Mouse (Mus musculus) kidney, adult 2 months (tissue): ENCODE results near the gene Ppie. TPM values are rescaled to one million over a fixed set of nuclear protein-coding genes. Genes with fewer than 3 reads are reported as not detected.
"Not testable (repeated sequence)": the region's sequence is repeated elsewhere in the genome, so short reads cannot be mapped to it uniquely, and the experiment has no call there.

Experiments
- DNase-seq: peaks from one replicate; pipeline ENCODE4 v3.0.0; 2021
- H3K27ac ChIP-seq: fragments of 200-500 bp; 2 replicates; pipeline ENCODE4 v1.5.1; 2012; ENCODE audit warnings: low read depth, low read length, control low read depth, inconsistent platforms; ENCODE audit not compliant: insufficient read depth
- H3K27me3 ChIP-seq: fragments of 200-500 bp; replicated peaks from 2 replicates; pipeline ENCODE4 v1.6.1; 2012; ENCODE audit warnings: mild to moderate bottlenecking, moderate library complexity, low read length, inconsistent platforms; ENCODE audit not compliant: control insufficient read depth, insufficient read depth
- H3K36me3 ChIP-seq: fragments of 200-500 bp; 2 replicates; pipeline ENCODE4 v1.6.1; 2012; ENCODE audit warnings: mild to moderate bottlenecking, moderate library complexity, low read length, inconsistent platforms; ENCODE audit not compliant: control insufficient read depth, insufficient read depth
- H3K4me1 ChIP-seq: fragments of 200-500 bp; 2 replicates; pipeline ENCODE4 v1.6.1; 2011; ENCODE audit warnings: low read length; ENCODE audit not compliant: control insufficient read depth, insufficient read depth
- H3K4me3 ChIP-seq: fragments of 200-500 bp; 2 replicates; pipeline ENCODE4 v1.5.1; 2011; ENCODE audit warnings: mild to moderate bottlenecking, low read depth, low read length, control low read depth; ENCODE audit not compliant: insufficient read depth
- CTCF ChIP-seq: fragments of 200-500 bp; conservative IDR thresholded peaks from 2 replicates; pipeline ENCODE4 v1.5.1; 2011; ENCODE audit warnings: low read depth, mild to moderate bottlenecking, control low read depth, low read length, moderate library complexity, mixed read lengths; ENCODE audit not compliant: insufficient read depth, insufficient read length
- POLR2A ChIP-seq: fragments of 200-500 bp; IDR thresholded peaks from one replicate; pipeline ENCODE4 v1.6.1; 2011; ENCODE audit warnings: low read depth, low read length, control low read depth
- WGBS: fragments of 180-500 bp; shearing (Covaris S2); methylation state at CpG from one replicate; pipeline ENCODE4 v1.1.7; 2018; 5-methylcytosine and 5-hydroxymethylcytosine counted together
- polyA plus RNA-seq: library from polyadenylated mRNA; depleted of rRNA; stranded (reverse); fragments of >200 nt; gene quantifications from 2 replicates; pipeline ENCODE4 v1.2.3, GENCODE M21; 2012

Gene Ppie
- polyA plus RNA-seq, 1 experiment: 17.3 TPM

DNA sequence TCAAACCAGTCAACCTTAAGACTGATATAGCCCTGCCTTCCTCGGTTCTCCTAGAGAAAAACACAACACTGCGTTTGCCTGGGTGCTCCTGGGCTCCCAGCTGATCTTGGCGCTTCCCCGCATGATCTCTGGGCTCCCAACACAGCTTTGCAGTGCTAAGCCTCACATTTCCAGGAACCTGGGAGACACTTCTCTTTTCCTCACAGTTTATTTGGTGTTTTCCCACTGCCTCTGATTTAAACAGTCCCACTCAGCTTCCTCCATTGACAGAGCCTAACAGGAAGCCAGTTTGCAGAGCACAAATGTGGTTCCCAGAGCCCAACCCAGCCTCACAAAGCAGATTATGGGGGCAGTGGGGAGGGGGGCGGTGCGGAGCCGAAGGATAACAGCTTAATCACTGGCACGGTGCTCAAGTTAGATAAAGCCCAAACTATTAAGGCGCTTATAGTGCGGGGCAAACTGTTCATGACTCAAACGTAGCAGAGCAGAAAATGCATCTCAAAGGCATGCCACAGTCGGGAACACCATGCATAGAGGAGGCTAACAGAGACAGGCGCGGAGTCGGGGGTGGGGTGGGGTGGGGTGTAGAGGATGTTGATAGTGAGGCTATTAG, 22.7 kb upstream of the Ppie start:
- no peak overlapping the region for H3K27ac ChIP-seq
- 17% methylated on average over 15 of the region's 15 CpGs for WGBS

GRCm38 (mm10) chr4:123161251-123161650, 21.5 kb upstream of the Ppie start:
- not testable (repeated sequence) for H3K27ac ChIP-seq, H3K4me1 ChIP-seq, DNase-seq, H3K27me3 ChIP-seq, H3K36me3 ChIP-seq, H3K4me3 ChIP-seq
- 46% methylated on average over 3 of the region's 3 CpGs for WGBS

More for the DNA sequence above, 22.7 kb upstream of the Ppie start:
- H3K4me1 ChIP-seq: no peaks in the 10 kb centered on the region
- no peaks in the 10 kb centered on the region for H3K27me3 ChIP-seq
- H3K36me3 ChIP-seq: no peaks in the 10 kb centered on the region
- no peak overlapping the region for H3K4me3 ChIP-seq
- TF ChIP-seq POLR2A: no peak
- TF ChIP-seq CTCF: no peak
- DNase-seq: no peak

DNA sequence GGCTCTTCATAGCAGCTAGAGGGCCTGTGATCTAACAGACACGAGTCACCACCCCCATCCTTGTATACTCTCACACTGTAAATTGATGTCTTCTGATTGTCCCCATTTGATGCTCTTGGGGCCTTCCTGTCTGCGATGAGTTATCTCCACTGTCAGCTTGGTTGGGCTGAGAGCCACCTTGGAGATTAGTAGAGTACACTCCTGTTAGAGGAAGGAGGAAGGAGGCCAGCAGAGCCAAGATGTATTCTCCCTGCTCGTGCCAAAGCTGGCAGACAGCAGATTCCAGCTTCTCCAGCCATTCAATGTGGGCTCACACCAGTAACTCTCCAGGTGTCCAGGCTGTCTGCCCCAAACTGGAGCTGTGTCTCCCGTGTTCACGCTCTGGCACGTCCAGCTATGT, 20.8 kb upstream of the Ppie start:
- Histone ChIP-seq H3K4me3 (no peak overlapping the region), H3K36me3 (no peaks in the 10 kb centered on the region), H3K27me3 (no peaks in the 10 kb centered on the region), H3K27ac (no peak overlapping the region), H3K4me1 (no peaks in the 10 kb centered on the region)
- WGBS: 80% methylated on average over 6 of the region's 6 CpGs
- TF ChIP-seq CTCF: no peak
- no peak for TF ChIP-seq POLR2A
- DNase-seq: no peak

GRCm38 (mm10) chr4:123155840-123156239, 16.1 kb upstream of the Ppie start:
- no peaks in the 10 kb centered on the region for H3K4me1 ChIP-seq
- no peaks in the 10 kb centered on the region for H3K36me3 ChIP-seq
- H3K4me3 ChIP-seq: no peak overlapping the region
- no peaks in the 10 kb centered on the region for H3K27me3 ChIP-seq
- no peak overlapping the region for H3K27ac ChIP-seq
- DNase-seq: no peak
- TF ChIP-seq POLR2A (no peak), CTCF (no peak)

DNA sequence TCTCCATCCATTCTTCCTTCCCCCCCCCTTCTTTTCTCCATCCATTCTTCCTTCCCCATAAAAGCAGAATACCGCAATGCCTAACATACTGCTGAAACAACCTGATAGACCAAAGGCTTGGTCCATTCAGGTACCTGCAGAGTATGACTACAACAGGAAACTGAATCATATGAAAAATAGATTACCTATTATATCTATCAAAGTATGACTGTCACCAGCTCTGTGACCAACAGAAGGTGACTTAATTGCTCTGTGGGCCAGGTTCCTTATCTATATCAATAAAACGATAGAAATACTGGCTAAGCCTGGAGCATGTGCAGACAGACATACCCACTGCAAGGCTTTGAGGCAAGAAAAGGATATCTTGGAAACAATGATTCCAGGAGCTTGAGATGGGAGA, 15.7 kb upstream of the Ppie start:
- whole genome bisulfite sequencing: 66% methylated on average over 2 of the region's 2 CpGs
- DNase-seq: no peak
- no peaks in the 10 kb centered on the region for H3K36me3 ChIP-seq
- no peak for TF ChIP-seq POLR2A
- TF ChIP-seq CTCF: no peak
- no peaks in the 10 kb centered on the region for H3K27me3 ChIP-seq
- H3K4me3 ChIP-seq: no peak overlapping the region
- H3K4me1 ChIP-seq: no peaks in the 10 kb centered on the region
- no peak overlapping the region for H3K27ac ChIP-seq

GRCm38 (mm10) chr4:123155004-123155403, 15.3 kb upstream of the Ppie start:
- Histone ChIP-seq H3K27ac (no peak overlapping the region), H3K4me3 (no peak overlapping the region), H3K27me3 (no peaks in the 10 kb centered on the region), H3K36me3 (no peaks in the 10 kb centered on the region), H3K4me1 (no peaks in the 10 kb centered on the region)
- peak; percentile 62 for DNase-seq
- no peak for TF ChIP-seq CTCF
- TF ChIP-seq POLR2A: no peak
- 12% methylated on average over 4 of the region's 4 CpGs for WGBS

DNA sequence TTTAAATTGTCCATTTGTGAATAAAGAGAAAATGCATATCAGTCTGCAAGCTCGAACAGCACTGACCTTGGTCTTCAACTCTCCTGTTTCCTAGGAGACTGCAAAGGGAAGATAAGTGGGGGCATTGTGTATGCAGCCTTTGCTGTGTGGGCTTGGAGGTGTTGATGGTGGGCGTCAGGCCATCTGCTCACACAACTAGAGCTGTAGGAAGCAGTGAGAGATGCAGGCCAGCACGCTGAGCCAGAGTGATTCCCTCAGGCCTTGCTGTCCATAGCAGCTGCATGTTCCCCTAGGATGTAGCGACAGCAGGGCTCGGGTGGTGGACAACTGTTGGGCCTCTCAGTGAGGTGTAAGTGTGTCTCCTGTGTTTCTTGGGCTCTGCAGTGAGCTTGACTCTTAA, 13.2 kb upstream of the Ppie start:
- Histone ChIP-seq H3K36me3 (no peaks in the 10 kb centered on the region), H3K27me3 (no peaks in the 10 kb centered on the region), H3K4me1 (no peaks in the 10 kb centered on the region), H3K4me3 (no peak overlapping the region), H3K27ac (no peak overlapping the region)
- WGBS: 70% methylated on average over 5 of the region's 5 CpGs
- TF ChIP-seq POLR2A (no peak), CTCF (no peak)
- DNase-seq: no peak

- no peak for DNase-seq
- Histone ChIP-seq H3K4me3 (no peak overlapping the region), H3K27me3 (no peaks in the 10 kb centered on the region), H3K36me3 (no peaks in the 10 kb centered on the region), H3K4me1 (no peaks in the 10 kb centered on the region), H3K27ac (no peak overlapping the region)
- TF ChIP-seq CTCF (no peak), POLR2A (no peak)
- WGBS: 86% methylated on average over 4 of the region's 4 CpGs
Observed at GRCm38 (mm10) chr4:123152003-123152402, 12.3 kb upstream of the Ppie start.
